Mouse (Mus musculus): ENCODE data around the gene Elovl2. TPM values are rescaled to one million over a fixed set of nuclear protein-coding genes. Genes with fewer than 3 reads are reported as not detected.

Elovl2 gene
- total RNA-seq, 1 experiment = 3.7 TPM

- H3K9ac ChIP-seq (ENCODE audit: insufficient read depth, low read depth, low read length, poor library complexity, severe bottlenecking) = no peak overlapping the region
- H3K4me3 ChIP-seq (ENCODE audit: insufficient read depth in 1 of 2, low read depth in 1 of 2, low read length in 2 of 2, poor library complexity in 1 of 2, severe bottlenecking in 1 of 2) = no peak overlapping the region
- TF ChIP-seq ZC3H11A (IDR thresholded peaks at IDR 0.05; ENCODE audit: borderline replicate concordance, low read depth, low read length) (no peak), MAFK (IDR thresholded peaks at IDR 0.05; ENCODE audit: insufficient read depth, low read depth, low read length) (no peak), ZNF384 (IDR thresholded peaks at IDR 0.05; ENCODE audit: low read depth, low read length) (no peak), CHD2 (IDR thresholded peaks at IDR 0.05; ENCODE audit: low read depth, low read length) (no peak), HCFC1 (IDR thresholded peaks at IDR 0.05; ENCODE audit: borderline replicate concordance, insufficient read depth, low read length) (no peak)
- H3K27ac ChIP-seq (ENCODE audit: insufficient read depth, low read depth, low read length, poor library complexity, severe bottlenecking) = no peak overlapping the region
- H3K9me3 ChIP-seq (ENCODE audit: control insufficient read depth, insufficient read depth, low read depth, low read length) = no peaks in the 10 kb centered on the region
- in situ Hi-C loops (cut with MboI; ENCODE audit: low sequenced_read_pairs in 2 of 2, unreplicated experiment in 2 of 2) = loop anchor here in 1 of 2 experiments (25.0 kb wide), 2 partner anchors 139 to 389 kb away; partner anchors contain the start of gene Mak
- no peaks in the 10 kb centered on the region; a peak in 1 of 4 replicates for H3K4me1 ChIP-seq (ENCODE audit: control insufficient read depth in 2 of 2, insufficient read depth in 2 of 2, low read length in 2 of 2, poor library complexity in 1 of 2)
- no peak for DNase-seq (ENCODE audit: low read depth, low spot score)
- H3K36me3 ChIP-seq (ENCODE audit: control insufficient read depth, insufficient read depth, low read length, poor library complexity, severe bottlenecking) = no peaks in the 10 kb centered on the region
These were observed 6.3 kb upstream of the Elovl2 start for GRCm38 (mm10) chr13:41226513-41226912.

GRCm38 (mm10) chr13:41219687-41220303 lies 410 bp downstream of the Elovl2 start:
- H3K27ac ChIP-seq (ENCODE audit: insufficient read depth, low read depth, low read length, poor library complexity, severe bottlenecking) = no peak overlapping the region
- TF ChIP-seq ZC3H11A (IDR thresholded peaks at IDR 0.05; ENCODE audit: borderline replicate concordance, low read depth, low read length) = no peak

DNA sequence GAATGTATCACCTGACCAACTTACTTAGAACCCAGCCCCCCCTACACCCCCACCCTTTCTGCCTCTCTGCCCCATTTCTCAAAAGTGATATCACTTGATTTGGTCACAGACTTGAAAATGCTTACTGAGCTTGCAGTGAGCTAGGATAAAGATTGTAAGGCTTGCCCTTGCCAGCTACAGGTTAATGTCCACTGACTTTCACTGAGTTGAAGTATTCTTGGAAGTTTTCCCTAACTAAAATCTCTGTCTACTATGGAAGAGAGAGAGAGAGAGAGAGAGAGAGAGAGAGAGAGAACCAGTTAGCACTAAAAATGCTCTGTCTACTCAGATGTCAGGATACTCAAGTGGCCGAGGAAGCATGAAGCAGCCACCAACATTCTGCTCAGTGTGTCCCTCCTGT lies 1.1 kb downstream of the Elovl2 start:
- H3K9me3 ChIP-seq (ENCODE audit: control insufficient read depth, insufficient read depth, low read depth, low read length) = no peaks in the 10 kb centered on the region
- DNase-seq (ENCODE audit: low read depth, low spot score) = no peak
- no peak overlapping the region for H3K4me3 ChIP-seq (ENCODE audit: insufficient read depth in 1 of 2, low read depth in 1 of 2, low read length in 2 of 2, poor library complexity in 1 of 2, severe bottlenecking in 1 of 2)
- in situ Hi-C loops (cut with MboI; ENCODE audit: low sequenced_read_pairs in 2 of 2, unreplicated experiment in 2 of 2) = no loop called here
- H3K36me3 ChIP-seq (ENCODE audit: control insufficient read depth, insufficient read depth, low read length, poor library complexity, severe bottlenecking) = no peaks in the 10 kb centered on the region
- TF ChIP-seq ZC3H11A (IDR thresholded peaks at IDR 0.05; ENCODE audit: borderline replicate concordance, low read depth, low read length) (no peak), CHD2 (IDR thresholded peaks at IDR 0.05; ENCODE audit: low read depth, low read length) (no peak), MAFK (IDR thresholded peaks at IDR 0.05; ENCODE audit: insufficient read depth, low read depth, low read length) (no peak), ZNF384 (IDR thresholded peaks at IDR 0.05; ENCODE audit: low read depth, low read length) (no peak), HCFC1 (IDR thresholded peaks at IDR 0.05; ENCODE audit: borderline replicate concordance, insufficient read depth, low read length) (no peak)
- H3K27ac ChIP-seq (ENCODE audit: insufficient read depth, low read depth, low read length, poor library complexity, severe bottlenecking) = no peak overlapping the region
- no peak overlapping the region for H3K9ac ChIP-seq (ENCODE audit: insufficient read depth, low read depth, low read length, poor library complexity, severe bottlenecking)
- H3K4me1 ChIP-seq (ENCODE audit: control insufficient read depth in 2 of 2, insufficient read depth in 2 of 2, low read length in 2 of 2, poor library complexity in 1 of 2) = no peaks in the 10 kb centered on the region

More at GRCm38 (mm10) chr13:41219687-41220303, 410 bp downstream of the Elovl2 start:
- no peaks in the 10 kb centered on the region for H3K9me3 ChIP-seq (ENCODE audit: control insufficient read depth, insufficient read depth, low read depth, low read length)
- peak overlapping the region; percentile 56 for H3K9ac ChIP-seq (ENCODE audit: insufficient read depth, low read depth, low read length, poor library complexity, severe bottlenecking)
- in situ Hi-C loops (cut with MboI; ENCODE audit: low sequenced_read_pairs in 2 of 2, unreplicated experiment in 2 of 2) = no loop called here
- H3K4me1 ChIP-seq (ENCODE audit: control insufficient read depth in 2 of 2, insufficient read depth in 2 of 2, low read length in 2 of 2, poor library complexity in 1 of 2) = no peaks in the 10 kb centered on the region
- no peaks in the 10 kb centered on the region for H3K36me3 ChIP-seq (ENCODE audit: control insufficient read depth, insufficient read depth, low read length, poor library complexity, severe bottlenecking)
- H3K4me3 ChIP-seq (ENCODE audit: insufficient read depth in 1 of 2, low read depth in 1 of 2, low read length in 2 of 2, poor library complexity in 1 of 2, severe bottlenecking in 1 of 2) = peak overlapping the region; percentile 65 to 77
- DNase-seq (ENCODE audit: low read depth, low spot score) = no peak

- Histone ChIP-seq H3K27ac (ENCODE audit: insufficient read depth, low read depth, low read length, poor library complexity, severe bottlenecking) (no peak overlapping the region), H3K4me3 (ENCODE audit: insufficient read depth in 1 of 2, low read depth in 1 of 2, low read length in 2 of 2, poor library complexity in 1 of 2, severe bottlenecking in 1 of 2) (no peak overlapping the region), H3K9me3 (ENCODE audit: control insufficient read depth, insufficient read depth, low read depth, low read length) (no peaks in the 10 kb centered on the region), H3K36me3 (ENCODE audit: control insufficient read depth, insufficient read depth, low read length, poor library complexity, severe bottlenecking) (no peaks in the 10 kb centered on the region), H3K9ac (ENCODE audit: insufficient read depth, low read depth, low read length, poor library complexity, severe bottlenecking) (no peak overlapping the region), H3K4me1 (ENCODE audit: control insufficient read depth in 2 of 2, insufficient read depth in 2 of 2, low read length in 2 of 2, poor library complexity in 1 of 2) (no peaks in the 10 kb centered on the region)
- in situ Hi-C loops (cut with MboI; ENCODE audit: low sequenced_read_pairs in 2 of 2, unreplicated experiment in 2 of 2) = no loop called here
- DNase-seq (ENCODE audit: low read depth, low spot score) = no peak
- TF ChIP-seq HCFC1 (IDR thresholded peaks at IDR 0.05; ENCODE audit: borderline replicate concordance, insufficient read depth, low read length) = no peak
- TF ChIP-seq ZNF384 (IDR thresholded peaks at IDR 0.05; ENCODE audit: low read depth, low read length) = no peak
- no peak for TF ChIP-seq MAFK (IDR thresholded peaks at IDR 0.05; ENCODE audit: insufficient read depth, low read depth, low read length)
- no peak for TF ChIP-seq ZC3H11A (IDR thresholded peaks at IDR 0.05; ENCODE audit: borderline replicate concordance, low read depth, low read length)
- no peak for TF ChIP-seq CHD2 (IDR thresholded peaks at IDR 0.05; ENCODE audit: low read depth, low read length)
These were observed 4.0 kb downstream of the Elovl2 start for GRCm38 (mm10) chr13:41216236-41216635.

DNA sequence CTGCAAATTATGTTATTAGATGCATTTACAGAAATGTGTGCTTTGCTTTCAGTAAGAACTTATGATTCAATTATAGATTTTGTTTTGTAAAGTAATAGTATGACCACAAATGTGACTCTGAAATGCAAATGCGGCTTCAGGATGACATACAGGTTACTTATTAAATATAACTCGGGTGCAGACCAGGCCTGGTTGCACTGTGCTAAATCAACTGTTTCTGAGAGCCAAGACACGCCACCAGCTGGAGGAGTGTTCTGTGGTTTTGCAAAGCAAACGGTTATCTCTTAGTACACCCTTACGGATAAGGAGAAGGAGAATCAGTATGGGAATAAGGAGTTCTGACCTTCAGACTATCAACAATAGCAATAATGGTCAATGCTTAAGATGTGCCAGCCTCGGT lies 4.5 kb downstream of the Elovl2 start:
- in situ Hi-C loops (cut with MboI; ENCODE audit: low sequenced_read_pairs in 2 of 2, unreplicated experiment in 2 of 2) = no loop called here
- Histone ChIP-seq H3K4me3 (ENCODE audit: insufficient read depth in 1 of 2, low read depth in 1 of 2, low read length in 2 of 2, poor library complexity in 1 of 2, severe bottlenecking in 1 of 2) (no peak overlapping the region), H3K9ac (ENCODE audit: insufficient read depth, low read depth, low read length, poor library complexity, severe bottlenecking) (no peak overlapping the region), H3K36me3 (ENCODE audit: control insufficient read depth, insufficient read depth, low read length, poor library complexity, severe bottlenecking) (no peaks in the 10 kb centered on the region), H3K9me3 (ENCODE audit: control insufficient read depth, insufficient read depth, low read depth, low read length) (no peaks in the 10 kb centered on the region), H3K4me1 (ENCODE audit: control insufficient read depth in 2 of 2, insufficient read depth in 2 of 2, low read length in 2 of 2, poor library complexity in 1 of 2) (no peaks in the 10 kb centered on the region), H3K27ac (ENCODE audit: insufficient read depth, low read depth, low read length, poor library complexity, severe bottlenecking) (no peak overlapping the region)
- DNase-seq (ENCODE audit: low read depth, low spot score) = no peak
- TF ChIP-seq ZNF384 (IDR thresholded peaks at IDR 0.05; ENCODE audit: low read depth, low read length) (no peak), ZC3H11A (IDR thresholded peaks at IDR 0.05; ENCODE audit: borderline replicate concordance, low read depth, low read length) (no peak), CHD2 (IDR thresholded peaks at IDR 0.05; ENCODE audit: low read depth, low read length) (no peak), HCFC1 (IDR thresholded peaks at IDR 0.05; ENCODE audit: borderline replicate concordance, insufficient read depth, low read length) (no peak), MAFK (IDR thresholded peaks at IDR 0.05; ENCODE audit: insufficient read depth, low read depth, low read length) (no peak)
